Comparison of ENCODE assay signal across 34 mouse cellular contexts in genomic region chr6:30645379-30645778, GRCm38 (mm10). TPM values are rescaled to one million over a fixed set of nuclear protein-coding genes. Genes with fewer than 3 reads are reported as not detected.
DNase-seq lines count a peak whose midpoint lies in the region; ATAC-seq lines count a peak whose summit lies in the region.
"Had no signal": no experiment of that assay in that cellular context is flagged by ENCODE, and none has a peak within 500 bp of the region (broad histone marks: within the 10 kb centered on the region; RNA-seq: fewer than 3 reads in every experiment).

No protein-coding gene starts in this region.

- 83% methylated on average over 6 of the region's 6 CpGs for WGBS in forebrain, embryonic 10.5 days
- 81% methylated on average over 6 of the region's 6 CpGs for WGBS in forebrain, embryonic 15.5 days
- WGBS in embryonic facial prominence, embryonic 10.5 days = 67% methylated on average over 6 of the region's 6 CpGs
- WGBS in limb, embryonic 11.5 days = 54% methylated on average over 6 of the region's 6 CpGs

- DNase-seq in forebrain, embryonic 10.5 days (ENCODE audit: extremely low spot score, low spot score) = no peak
- no peak for DNase-seq in embryonic facial prominence, embryonic 10.5 days (ENCODE audit: low spot score)
- DNase-seq in limb, embryonic 11.5 days (ENCODE audit: low spot score) = no peak
- peak; percentile 67 for DNase-seq in mesoderm, embryonic 11.5 days (ENCODE audit: low read depth, low spot score)
- no peak for DNase-seq in ovary, adult 18-20 months (ENCODE audit: low spot score)
- no peak for DNase-seq in layer of hippocampus, adult 18-20 months (ENCODE audit: low spot score in 2 of 2)
- DNase-seq: adrenal gland, postnatal 25 days; cerebellum, adult 2 months; cerebellum, postnatal 25 days; gastrocnemius, postnatal 14 days; heart, adult 11 months; heart, postnatal 36 days; kidney, adult 18-20 months; liver, postnatal 0 days; lung, postnatal 36 days; thymus, postnatal 4 days had no signal

- H3K27me3 ChIP-seq in forebrain, embryonic 10.5 days (ENCODE audit: poor library complexity, severe bottlenecking) = no peaks in the 10 kb centered on the region
- H3K27me3 ChIP-seq in forebrain, embryonic 15.5 days = no peaks in the 10 kb centered on the region
- H3K27me3 ChIP-seq in embryonic facial prominence, embryonic 10.5 days (replicated peaks; ENCODE audit: low read depth, poor library complexity, severe bottlenecking) = no peaks in the 10 kb centered on the region
- no peaks in the 10 kb centered on the region for H3K27me3 ChIP-seq in limb, embryonic 11.5 days (ENCODE audit: control insufficient read depth, insufficient read depth, low read length)
- H3K27me3 ChIP-seq: embryonic facial prominence, embryonic 15.5 days; forebrain, embryonic 13.5 days; heart, embryonic 15.5 days; hindbrain, embryonic 15.5 days; kidney, embryonic 15.5 days; midbrain, embryonic 12.5 days; neural tube, embryonic 13.5 days; Patski had no signal

- H3K36me3 ChIP-seq in forebrain, embryonic 10.5 days (replicated peaks) = no peaks in the 10 kb centered on the region
- H3K36me3 ChIP-seq in forebrain, embryonic 15.5 days = no peaks in the 10 kb centered on the region
- H3K36me3 ChIP-seq in embryonic facial prominence, embryonic 10.5 days (replicated peaks) = no peaks in the 10 kb centered on the region
- no peaks in the 10 kb centered on the region for H3K36me3 ChIP-seq in limb, embryonic 11.5 days (ENCODE audit: control insufficient read depth, insufficient read depth, low read length)
- H3K36me3 ChIP-seq: embryonic facial prominence, embryonic 15.5 days; heart, embryonic 10.5 days; heart, embryonic 15.5 days; hindbrain, embryonic 15.5 days; kidney, embryonic 15.5 days; liver, embryonic 12.5 days; midbrain, embryonic 12.5 days; neural tube, embryonic 13.5 days had no signal

- H3K4me2 ChIP-seq in forebrain, embryonic 15.5 days (replicated peaks) = no peak overlapping the region
- no peak overlapping the region for H3K4me2 ChIP-seq in limb, embryonic 11.5 days (ENCODE audit: low read depth, severe bottlenecking)
- H3K4me2 ChIP-seq: embryonic facial prominence, embryonic 15.5 days; forebrain, embryonic 13.5 days; heart, embryonic 15.5 days; hindbrain, embryonic 15.5 days; kidney, embryonic 15.5 days; liver, embryonic 12.5 days; midbrain, embryonic 12.5 days; neural tube, embryonic 13.5 days had no signal

- H3K9me3 ChIP-seq in forebrain, embryonic 10.5 days = peaks cover 1% of the 10 kb centered on the region
- H3K9me3 ChIP-seq in forebrain, embryonic 15.5 days = no peaks in the 10 kb centered on the region
- H3K9me3 ChIP-seq in embryonic facial prominence, embryonic 10.5 days = 0 out of 2 replicates have a peak, but pooled peaks cover 1% of the 10 kb centered on the region
- H3K9me3 ChIP-seq in limb, embryonic 11.5 days (ENCODE audit: control insufficient read depth, low read length) = no peaks in the 10 kb centered on the region
- H3K9me3 ChIP-seq: embryonic facial prominence, embryonic 15.5 days; forebrain, embryonic 13.5 days; heart, embryonic 10.5 days; heart, embryonic 15.5 days; hindbrain, embryonic 15.5 days; kidney, embryonic 15.5 days; liver, embryonic 12.5 days; midbrain, embryonic 12.5 days; neural tube, embryonic 13.5 days had no signal

- H3K4me3 ChIP-seq in forebrain, embryonic 10.5 days = no peak overlapping the region
- H3K4me3 ChIP-seq in forebrain, embryonic 15.5 days = no peak overlapping the region
- H3K4me3 ChIP-seq in embryonic facial prominence, embryonic 10.5 days = no peak overlapping the region
- H3K4me3 ChIP-seq in limb, embryonic 11.5 days (ENCODE audit: low read depth, low read length) = no peak overlapping the region
- H3K4me3 ChIP-seq: embryonic facial prominence, embryonic 15.5 days; forebrain, embryonic 13.5 days; heart, embryonic 10.5 days; heart, embryonic 15.5 days; hindbrain, embryonic 15.5 days; kidney, embryonic 15.5 days; liver, embryonic 12.5 days; midbrain, embryonic 12.5 days; neural tube, embryonic 13.5 days had no signal

- no peak overlapping the region for H3K9ac ChIP-seq in forebrain, embryonic 15.5 days (replicated peaks)
- no peak overlapping the region for H3K9ac ChIP-seq in limb, embryonic 11.5 days (ENCODE audit: low read length)
- H3K9ac ChIP-seq: embryonic facial prominence, embryonic 15.5 days; forebrain, embryonic 13.5 days; heart, embryonic 15.5 days; hindbrain, embryonic 15.5 days; kidney, embryonic 15.5 days; liver, embryonic 12.5 days; liver, postnatal 0 days; midbrain, embryonic 12.5 days; neural tube, embryonic 13.5 days had no signal

- no peak for ATAC-seq in forebrain, embryonic 15.5 days (replicated peaks)
- no peak for ATAC-seq in limb, embryonic 11.5 days (ENCODE audit: insufficient number of reproducible peaks, low FRiP score, low TSS enrichment, low read depth)
- ATAC-seq: forebrain, embryonic 13.5 days; liver, embryonic 12.5 days; Patski had no signal

- peak overlapping the region; percentile 72; the same call in 1 of the 2 replicates for H3K27ac ChIP-seq in forebrain, embryonic 10.5 days
- H3K27ac ChIP-seq in forebrain, embryonic 15.5 days (replicated peaks) = no peak overlapping the region
- 0 out of 2 replicates have a peak overlapping the region, but pooled peaks have one; percentile 71 for H3K27ac ChIP-seq in embryonic facial prominence, embryonic 10.5 days (replicated peaks)
- peak overlapping the region; percentile 72 for H3K27ac ChIP-seq in limb, embryonic 11.5 days (replicated peaks; ENCODE audit: low read depth, low read length)
- H3K27ac ChIP-seq: forebrain, embryonic 13.5 days; heart, embryonic 15.5 days; hindbrain, embryonic 15.5 days; liver, embryonic 12.5 days; midbrain, embryonic 12.5 days had no signal

- H3K4me1 ChIP-seq in forebrain, embryonic 10.5 days = peaks cover 41% of the 10 kb centered on the region
- H3K4me1 ChIP-seq in forebrain, embryonic 15.5 days = peaks cover 7% of the 10 kb centered on the region; the same call in 1 of the 2 replicates
- H3K4me1 ChIP-seq in embryonic facial prominence, embryonic 10.5 days = peaks cover 36% of the 10 kb centered on the region
- peaks cover 16% of the 10 kb centered on the region for H3K4me1 ChIP-seq in limb, embryonic 11.5 days (ENCODE audit: control insufficient read depth, insufficient read depth, low read length)

RNA-seq across cellular contexts. Expression of gene Cpa1, which starts 6.4 kb away (rescaled TPM):
- 0.21 TPM in 1 of 2 replicates, not detected in the other for polyA plus RNA-seq in forebrain, embryonic 10.5 days (2016; fragmentation: Nextera tagmentation; extraction: Ambion mirVana)
- 0.48 and 0.61 TPM in 2 replicates for polyA plus RNA-seq in forebrain, embryonic 15.5 days (2015; fragmentation: Nextera tagmentation; extraction: Ambion mirVana)
- 0.26 and 0.34 TPM in 2 replicates for polyA plus RNA-seq in embryonic facial prominence, embryonic 10.5 days (2016; fragmentation: Nextera tagmentation; extraction: Ambion mirVana)
- 0.27 TPM in 1 of 2 replicates, not detected in the other for polyA plus RNA-seq in limb, embryonic 11.5 days (2014; fragmentation: Nextera tagmentation; extraction: Ambion mirVana)
- not detected for total RNA-seq in layer of hippocampus, adult 18-20 months (2021)
- total RNA-seq: adrenal gland, postnatal 25 days; gastrocnemius, postnatal 14 days; layer of hippocampus, adult 8-10 months; left cerebral cortex, postnatal 14 days; megakaryocyte, adult 5-6 weeks; MEL had no signal
- polyA plus RNA-seq: cerebellum, adult 2 months; Patski had no signal

RNA-seq across cellular contexts. Expression of gene Cpa5, which starts 34.6 kb away (rescaled TPM):
- polyA plus RNA-seq in forebrain, embryonic 10.5 days (2016; fragmentation: Nextera tagmentation; extraction: Ambion mirVana) = 0.51 and 0.84 TPM in 2 replicates
- 0.13 TPM in 1 of 2 replicates, not detected in the other for polyA plus RNA-seq in forebrain, embryonic 15.5 days (2015; fragmentation: Nextera tagmentation; extraction: Ambion mirVana)
- polyA plus RNA-seq in embryonic facial prominence, embryonic 10.5 days (2016; fragmentation: Nextera tagmentation; extraction: Ambion mirVana) = 0.36 and 0.41 TPM in 2 replicates
- polyA plus RNA-seq in limb, embryonic 11.5 days (2014; fragmentation: Nextera tagmentation; extraction: Ambion mirVana) = 0.33 and 0.55 TPM in 2 replicates
- total RNA-seq in layer of hippocampus, adult 18-20 months (2021) = not detected
- total RNA-seq: adrenal gland, postnatal 25 days; heart, postnatal 36 days; layer of hippocampus, adult 8-10 months; left cerebral cortex, postnatal 14 days; megakaryocyte, adult 5-6 weeks; MEL; midbrain, postnatal 0 days had no signal
- polyA plus RNA-seq: cerebellum, adult 2 months; hindbrain, embryonic 15.5 days; liver, embryonic 12.5 days; liver, postnatal 0 days; lung, embryonic 16.5 days; midbrain, postnatal 0 days; neural tube, embryonic 13.5 days; thymus, postnatal 0 days had no signal

RNA-seq across cellular contexts. Expression of gene Cep41, which starts 48.2 kb away (rescaled TPM):
- 15.9 and 22.1 TPM in 2 replicates for polyA plus RNA-seq in forebrain, embryonic 10.5 days (2016; fragmentation: Nextera tagmentation; extraction: Ambion mirVana)
- 14.9 and 17.3 TPM in 2 replicates for polyA plus RNA-seq in forebrain, embryonic 15.5 days (2015; fragmentation: Nextera tagmentation; extraction: Ambion mirVana)
- 17.7 and 17.9 TPM in 2 replicates for polyA plus RNA-seq in embryonic facial prominence, embryonic 10.5 days (2016; fragmentation: Nextera tagmentation; extraction: Ambion mirVana)
- 43.2 and 48.9 TPM in 2 replicates for polyA plus RNA-seq in limb, embryonic 11.5 days (2014; fragmentation: Nextera tagmentation; extraction: Ambion mirVana)
- 1 to 10 TPM; 5.3 to 6.0 TPM for total RNA-seq in layer of hippocampus, adult 18-20 months (2021)
